Mouse (Mus musculus): Measurements from ENCODE around the gene Lamc2.
A peak's percentile ranks its signal among the peaks of the same experiment; 100 is the strongest.

Lamc2 gene

GRCm38 (mm10) chr1:153180586-153181289 is 5.5 kb downstream of the Lamc2 start:
- ATAC-seq (ENCODE audit: insufficient number of reproducible peaks, low FRiP score, low TSS enrichment): peak; percentile 81

- ATAC-seq (ENCODE audit: insufficient number of reproducible peaks, low FRiP score, low TSS enrichment): no peak
These were observed 6.1 kb downstream of the Lamc2 start for GRCm38 (mm10) chr1:153180160-153180559.

GRCm38 (mm10) chr1:153174801-153175200 is 11.4 kb downstream of the Lamc2 start:
- ATAC-seq (ENCODE audit: insufficient number of reproducible peaks, low FRiP score, low TSS enrichment): peak; percentile 83

GRCm38 (mm10) chr1:153173276-153173675 is 13.0 kb downstream of the Lamc2 start:
- no peak for ATAC-seq (ENCODE audit: insufficient number of reproducible peaks, low FRiP score, low TSS enrichment)

GRCm38 (mm10) chr1:153172291-153172731 is 13.9 kb downstream of the Lamc2 start:
- no peak for ATAC-seq (ENCODE audit: insufficient number of reproducible peaks, low FRiP score, low TSS enrichment)

GRCm38 (mm10) chr1:153171011-153171410 is 15.2 kb downstream of the Lamc2 start:
- no peak for ATAC-seq (ENCODE audit: insufficient number of reproducible peaks, low FRiP score, low TSS enrichment)

- no peak for ATAC-seq (ENCODE audit: insufficient number of reproducible peaks, low FRiP score, low TSS enrichment)
These were observed 18.0 kb downstream of the Lamc2 start for GRCm38 (mm10) chr1:153168293-153168692.

- ATAC-seq (ENCODE audit: insufficient number of reproducible peaks, low FRiP score, low TSS enrichment): no peak; the same call in 1 of the 2 replicates
These were observed 22.4 kb downstream of the Lamc2 start for GRCm38 (mm10) chr1:153163831-153164230.

GRCm38 (mm10) chr1:153159137-153159536 is 27.1 kb downstream of the Lamc2 start:
- no peak for ATAC-seq (ENCODE audit: insufficient number of reproducible peaks, low FRiP score, low TSS enrichment)

GRCm38 (mm10) chr1:153157021-153157623 is 29.1 kb downstream of the Lamc2 start:
- ATAC-seq (ENCODE audit: insufficient number of reproducible peaks, low FRiP score, low TSS enrichment): no peak

GRCm38 (mm10) chr1:153155364-153155763 is 30.9 kb downstream of the Lamc2 start:
- ATAC-seq (ENCODE audit: insufficient number of reproducible peaks, low FRiP score, low TSS enrichment): no peak

- ATAC-seq (ENCODE audit: insufficient number of reproducible peaks, low FRiP score, low TSS enrichment): no peak
These were observed 32.6 kb downstream of the Lamc2 start for GRCm38 (mm10) chr1:153153619-153154137.

- no peak for ATAC-seq (ENCODE audit: insufficient number of reproducible peaks, low FRiP score, low TSS enrichment)
These were observed 33.7 kb downstream of the Lamc2 start for GRCm38 (mm10) chr1:153152594-153152993.

GRCm38 (mm10) chr1:153145791-153146190 is 40.5 kb downstream of the Lamc2 start:
- no peak for ATAC-seq (ENCODE audit: insufficient number of reproducible peaks, low FRiP score, low TSS enrichment)

- ATAC-seq (ENCODE audit: insufficient number of reproducible peaks, low FRiP score, low TSS enrichment): no peak
These were observed 42.2 kb downstream of the Lamc2 start for GRCm38 (mm10) chr1:153144021-153144420.

- ATAC-seq (ENCODE audit: insufficient number of reproducible peaks, low FRiP score, low TSS enrichment): no peak
These were observed 45.5 kb downstream of the Lamc2 start for GRCm38 (mm10) chr1:153140747-153141228.

- no peak for ATAC-seq (ENCODE audit: insufficient number of reproducible peaks, low FRiP score, low TSS enrichment)
These were observed 46.0 kb downstream of the Lamc2 start for GRCm38 (mm10) chr1:153140265-153140664.

- no peak for ATAC-seq (ENCODE audit: insufficient number of reproducible peaks, low FRiP score, low TSS enrichment)
These were observed 46.6 kb downstream of the Lamc2 start for GRCm38 (mm10) chr1:153139635-153140034.

GRCm38 (mm10) chr1:153138486-153138885 is 47.8 kb downstream of the Lamc2 start:
- peak; percentile 90 for ATAC-seq (ENCODE audit: insufficient number of reproducible peaks, low FRiP score, low TSS enrichment)

- ATAC-seq (ENCODE audit: insufficient number of reproducible peaks, low FRiP score, low TSS enrichment): no peak
These were observed 49.6 kb downstream of the Lamc2 start for GRCm38 (mm10) chr1:153136647-153137046.
